Mouse (Mus musculus): ENCODE results near the gene Ntn1.

Gene Ntn1

DNA sequence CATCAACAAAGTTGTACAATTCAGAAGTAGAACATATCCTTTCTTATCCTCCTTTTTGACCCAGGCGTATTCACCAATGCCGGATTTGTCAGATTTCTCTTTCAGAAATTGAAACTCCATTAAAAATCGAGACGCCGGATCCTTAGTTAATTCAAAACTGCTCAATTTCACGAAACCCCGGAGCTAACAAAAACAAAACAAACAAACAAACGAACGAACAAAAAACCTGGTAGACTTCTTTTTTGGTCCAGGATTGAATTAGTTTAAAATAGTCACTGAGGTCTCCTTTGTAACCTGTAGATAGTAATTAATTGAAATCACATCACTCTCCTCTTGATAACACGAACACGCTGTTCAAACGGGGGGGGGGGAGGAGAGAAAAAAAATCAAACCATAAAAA is 16.5 kb downstream of the Ntn1 start:
- DNase-seq (ENCODE audit: low read depth, low spot score), result no peak

DNA sequence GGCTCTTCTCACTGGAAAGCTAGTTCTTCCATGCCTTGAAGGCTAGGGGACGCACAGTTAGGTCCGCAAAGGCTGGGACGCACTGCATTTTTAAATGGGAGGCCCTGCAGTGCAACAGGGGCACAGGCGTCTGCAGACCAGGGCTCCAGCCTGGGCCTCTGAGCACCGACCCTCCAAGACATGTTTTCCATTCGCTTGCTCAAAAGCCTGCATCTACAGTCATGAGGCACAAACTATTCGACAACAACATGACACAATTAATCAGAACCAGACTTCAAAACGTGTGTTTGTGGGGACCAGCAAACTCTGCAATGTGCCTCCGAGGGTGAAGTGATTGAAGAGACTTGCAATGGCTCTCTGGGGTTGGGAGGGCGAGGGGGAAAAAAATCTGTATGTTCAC is 17.1 kb downstream of the Ntn1 start:
- DNase-seq (ENCODE audit: low read depth, low spot score), result no peak

DNA sequence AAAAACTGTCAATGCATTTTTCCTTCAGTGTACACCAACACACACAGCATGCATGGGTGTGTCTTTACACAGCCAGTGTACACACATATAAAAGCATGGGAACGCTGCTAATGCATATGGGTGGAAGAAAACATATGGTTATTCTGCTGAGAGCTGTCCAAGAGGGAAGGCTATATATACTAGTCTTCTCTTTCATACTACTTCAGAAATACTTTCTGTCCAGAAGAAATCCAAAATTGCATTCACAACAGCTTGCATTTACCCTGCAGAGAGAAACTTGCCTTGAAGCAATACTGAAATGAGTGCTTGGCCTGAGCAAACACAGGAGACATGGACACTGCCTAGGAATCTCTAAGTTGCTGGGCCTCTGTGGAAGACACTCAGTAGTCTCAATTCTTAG is 18.8 kb downstream of the Ntn1 start:
- DNase-seq (ENCODE audit: low read depth, low spot score), result no peak

DNA sequence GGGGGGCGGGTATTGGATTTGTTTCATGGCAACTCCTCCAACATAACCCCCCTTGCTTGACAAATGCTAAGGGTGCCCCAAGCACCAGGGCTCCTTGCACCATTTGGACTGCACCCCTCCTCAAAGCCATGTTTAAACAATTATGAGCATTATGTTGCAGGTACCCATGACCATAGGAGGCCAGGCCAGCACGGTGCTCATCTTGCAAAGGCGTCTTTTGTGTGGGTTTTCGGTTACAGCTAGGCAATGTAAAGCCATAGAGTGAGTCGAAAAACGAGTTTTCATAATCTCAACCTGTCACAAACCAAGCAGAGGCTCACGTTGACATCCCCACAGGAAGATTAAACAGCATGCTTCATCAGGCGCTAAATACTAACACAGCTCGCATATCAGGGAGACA is 19.3 kb downstream of the Ntn1 start:
- DNase-seq (ENCODE audit: low read depth, low spot score), result no peak

DNA sequence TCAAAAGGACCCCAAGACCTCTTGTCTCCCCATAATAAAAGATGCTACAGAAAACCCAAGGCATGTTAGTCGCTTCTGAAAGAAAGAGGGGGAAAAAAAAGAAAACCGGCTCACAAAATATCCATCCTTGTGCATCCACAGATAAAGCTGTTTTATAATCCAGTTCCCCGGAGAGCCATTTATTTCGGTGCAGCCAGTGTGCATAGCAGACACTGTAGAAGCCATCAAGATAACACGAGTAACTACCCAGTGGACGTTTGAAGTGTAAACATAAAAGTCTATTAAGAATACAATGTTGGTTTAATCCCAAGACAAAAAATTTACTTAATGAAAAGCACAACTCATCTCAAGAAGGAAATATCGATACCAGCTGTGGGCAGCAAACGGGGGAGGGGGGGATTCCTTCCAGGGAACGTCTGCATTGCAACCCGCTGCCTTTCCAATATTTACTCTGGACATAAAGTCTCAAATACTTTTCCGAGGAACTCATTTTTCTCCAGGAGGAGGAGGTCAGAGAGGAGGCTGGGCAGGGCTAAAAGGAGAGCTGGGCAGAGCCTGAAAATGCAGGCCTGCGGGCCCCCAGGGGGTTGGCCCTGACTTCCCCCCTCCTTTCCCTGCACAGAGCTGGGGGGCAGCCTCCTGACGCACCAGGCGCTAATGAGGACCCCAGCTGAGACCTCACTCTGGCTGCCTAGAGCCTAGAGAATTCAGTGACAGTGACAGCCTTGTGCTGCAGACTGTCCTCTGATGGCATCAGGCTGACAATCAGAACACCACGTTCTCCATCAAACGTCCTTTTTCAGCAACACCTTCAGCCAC is 21.5 kb downstream of the Ntn1 start:
- DNase-seq (ENCODE audit: low read depth, low spot score), result no peak

DNA sequence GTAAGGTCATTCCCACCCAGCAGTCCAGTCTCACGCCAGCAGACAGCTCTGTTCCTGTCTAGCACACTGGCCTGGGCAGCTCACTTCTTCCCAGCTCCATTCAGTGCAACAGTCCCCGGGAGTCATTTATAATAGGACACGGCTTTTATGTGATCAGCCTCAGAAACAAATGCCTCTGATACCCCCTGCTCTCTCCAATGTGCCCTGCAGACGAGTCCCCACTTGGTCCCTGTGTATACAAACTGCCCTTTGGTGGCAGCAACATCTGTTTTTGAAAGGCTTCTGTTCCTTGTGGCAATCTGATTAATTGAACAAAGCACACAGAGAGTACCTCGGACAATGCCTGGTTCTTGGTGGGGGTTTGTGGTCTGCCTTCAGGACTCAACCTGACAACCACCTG is 22.2 kb downstream of the Ntn1 start:
- DNase-seq (ENCODE audit: low read depth, low spot score), result no peak

DNA sequence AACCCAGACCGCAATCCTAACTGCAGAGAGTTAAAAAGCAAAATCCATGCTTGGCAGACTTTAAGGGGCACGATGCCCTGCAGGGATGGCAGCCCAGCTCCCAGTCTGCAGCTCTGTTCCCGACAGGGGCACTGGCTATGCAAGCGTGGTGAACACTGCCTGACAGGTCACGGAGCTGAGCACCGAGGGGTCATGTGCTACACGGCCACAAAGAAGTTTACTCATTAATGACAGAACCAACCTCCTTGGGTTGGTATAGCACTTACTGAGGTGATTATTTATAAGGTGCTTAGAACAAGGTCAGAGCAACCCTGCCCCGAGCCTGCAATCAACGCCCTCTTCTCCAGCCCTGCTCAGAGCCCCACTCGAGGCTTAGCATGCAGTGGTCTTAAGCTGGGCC is 27.5 kb downstream of the Ntn1 start:
- DNase-seq (ENCODE audit: low read depth, low spot score), result no peak

DNA sequence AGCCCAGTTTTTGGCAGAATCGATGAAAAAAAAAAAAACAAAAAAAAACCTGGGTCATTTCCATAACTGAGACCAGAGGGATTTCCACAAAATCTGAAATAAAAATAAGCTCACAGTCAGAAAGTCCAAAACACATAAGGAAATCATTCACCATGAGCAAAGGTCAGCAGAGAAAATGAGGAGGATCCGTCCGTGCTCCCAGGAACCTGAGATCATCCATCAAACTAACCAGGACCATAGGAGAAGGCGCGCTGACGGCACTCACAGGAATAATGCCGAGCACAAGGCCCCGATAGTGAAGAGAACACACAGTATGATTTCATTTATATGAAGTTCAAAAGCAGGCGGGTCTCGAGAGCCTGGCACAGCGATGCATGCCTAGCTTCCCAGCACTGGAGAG is 29.0 kb downstream of the Ntn1 start:
- DNase-seq (ENCODE audit: low read depth, low spot score), result no peak

DNA sequence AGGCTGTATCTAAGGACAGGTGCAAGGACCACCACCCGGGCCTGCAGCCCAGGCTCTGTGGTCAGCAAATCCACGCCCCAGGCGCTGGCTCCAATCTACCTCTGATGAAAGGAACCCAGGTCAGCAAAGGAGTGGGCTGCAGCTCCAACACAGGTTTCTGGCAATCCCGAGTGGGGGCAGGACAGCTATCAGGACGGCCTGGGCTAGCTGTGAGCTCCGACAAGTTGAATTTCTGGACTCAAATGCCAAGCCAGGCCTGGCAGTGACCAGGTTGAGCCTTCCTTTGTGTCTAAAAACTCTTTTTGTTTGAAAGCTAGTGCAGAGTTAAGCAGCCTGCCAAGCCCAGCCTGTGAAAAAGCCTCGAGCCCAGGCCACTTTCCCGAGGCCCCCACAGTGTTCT is 43.7 kb downstream of the Ntn1 start:
- no peak for DNase-seq (ENCODE audit: low read depth, low spot score)

DNA sequence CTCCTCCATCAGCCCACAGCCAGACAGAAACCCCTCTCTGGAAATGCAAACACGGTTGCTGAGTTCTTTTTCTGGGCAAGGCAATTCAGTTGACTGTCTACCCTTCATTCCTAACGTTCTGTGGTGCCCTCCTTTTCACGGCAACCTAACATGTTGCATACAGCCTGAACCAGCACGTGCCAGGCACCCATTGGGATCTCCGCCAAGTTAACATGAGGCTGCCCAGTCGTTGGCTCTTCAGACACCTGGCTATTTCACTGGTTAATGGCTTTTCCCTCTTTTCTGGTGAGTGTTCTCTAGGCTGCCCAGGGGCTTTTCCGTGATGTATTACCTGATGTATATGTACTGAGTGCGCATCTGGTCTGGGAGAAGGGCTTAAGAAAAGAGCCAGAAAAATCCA is 45.1 kb downstream of the Ntn1 start:
- DNase-seq (ENCODE audit: low read depth, low spot score), result no peak

DNA sequence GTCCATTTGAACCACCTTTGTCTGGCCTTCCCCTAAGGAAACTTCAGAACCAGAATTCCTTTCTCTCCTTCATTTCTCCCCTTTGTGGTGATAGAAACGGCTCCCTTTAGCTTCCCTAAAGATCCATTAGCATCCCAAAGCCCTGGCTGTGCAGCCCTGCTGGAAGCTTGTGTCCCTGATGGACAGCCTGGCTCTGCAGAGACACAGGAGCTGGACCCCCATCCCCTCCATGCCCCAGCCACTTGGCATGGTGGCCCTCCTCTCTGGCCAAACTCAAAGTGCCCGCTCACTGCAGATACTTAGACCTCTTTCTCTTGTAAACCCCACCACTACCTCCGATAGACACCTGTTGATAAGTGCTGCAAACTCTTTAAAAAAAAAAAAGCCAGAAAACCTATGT is 45.8 kb downstream of the Ntn1 start:
- DNase-seq (ENCODE audit: low read depth, low spot score), result no peak

DNA sequence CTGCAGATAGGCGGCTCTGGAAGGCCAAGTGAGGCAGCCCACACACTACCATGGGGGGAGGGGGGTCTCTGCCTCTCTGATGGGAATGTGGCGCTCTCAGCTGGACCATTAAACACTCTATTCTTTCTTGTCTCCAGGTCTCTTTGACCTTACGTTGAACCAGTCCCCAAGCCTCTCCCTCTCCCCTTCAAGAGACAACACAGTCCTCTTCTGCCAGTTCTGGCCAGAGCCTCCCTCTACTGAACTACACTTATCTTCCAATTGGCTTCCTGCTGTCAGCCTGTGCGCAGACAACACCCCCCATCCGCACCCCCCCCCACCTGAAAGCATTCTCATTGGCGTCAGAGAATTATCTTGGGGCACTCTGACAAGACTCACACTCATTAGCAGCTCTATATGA is 48.4 kb downstream of the Ntn1 start:
- no peak for DNase-seq (ENCODE audit: low read depth, low spot score)

DNA sequence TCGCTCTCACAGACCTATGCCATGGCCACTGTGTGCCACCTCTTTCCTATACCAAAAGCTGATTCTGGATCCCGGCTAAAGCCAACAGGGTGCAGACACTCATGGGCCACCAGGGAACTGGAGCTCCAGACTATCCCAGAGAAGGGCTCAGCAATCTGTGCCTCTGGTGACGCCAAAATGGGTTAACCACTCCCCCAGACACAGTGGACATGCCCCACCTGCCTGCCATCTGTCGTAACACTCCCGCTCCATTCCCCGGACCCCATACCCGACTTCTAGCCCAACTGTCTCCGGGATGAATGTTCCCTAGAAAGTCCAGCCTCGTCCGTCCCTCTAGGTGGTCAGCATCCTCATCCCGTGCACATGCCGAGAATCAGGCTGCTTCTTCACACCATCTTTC is 51.8 kb downstream of the Ntn1 start:
- DNase-seq (ENCODE audit: low read depth, low spot score), result no peak

DNA sequence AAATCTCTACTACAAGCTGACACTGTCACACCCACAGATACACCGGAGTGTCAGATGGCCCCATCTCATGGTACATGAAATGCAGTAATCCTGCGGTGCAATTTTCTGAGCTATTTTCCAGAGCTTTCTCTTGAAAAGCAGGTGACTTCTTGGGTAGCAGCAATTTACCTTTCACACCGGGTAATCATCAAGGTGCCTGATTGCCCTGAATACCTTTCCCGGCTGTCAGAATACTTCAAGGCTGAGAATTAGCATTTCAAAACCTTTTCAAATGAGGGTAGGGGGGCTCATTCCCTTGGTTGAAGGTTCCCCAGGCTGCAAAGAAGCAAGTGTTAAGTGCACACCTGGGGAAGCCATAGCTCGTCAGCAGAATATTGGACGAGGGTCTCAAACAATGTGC is 52.5 kb downstream of the Ntn1 start:
- DNase-seq (ENCODE audit: low read depth, low spot score), result no peak

DNA sequence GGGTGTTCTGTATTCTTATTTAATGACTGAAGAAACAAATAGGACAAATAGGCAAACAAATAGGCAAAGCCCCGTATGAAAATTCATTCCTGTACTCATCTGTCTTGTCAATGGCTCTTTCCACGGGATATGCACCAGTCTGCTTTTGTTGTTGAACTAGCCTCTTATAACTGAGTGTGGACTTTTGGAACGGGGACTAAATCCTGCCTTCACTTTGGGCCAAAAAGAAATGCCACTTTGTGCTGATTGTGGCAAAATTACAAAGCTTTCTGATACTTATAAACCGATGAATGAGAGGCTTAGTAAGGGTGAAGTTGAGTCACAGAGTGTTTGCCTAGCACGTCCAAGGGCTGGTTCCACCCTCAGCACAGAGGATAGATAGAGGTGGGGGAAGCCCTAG is 53.1 kb downstream of the Ntn1 start:
- no peak for DNase-seq (ENCODE audit: low read depth, low spot score)

DNA sequence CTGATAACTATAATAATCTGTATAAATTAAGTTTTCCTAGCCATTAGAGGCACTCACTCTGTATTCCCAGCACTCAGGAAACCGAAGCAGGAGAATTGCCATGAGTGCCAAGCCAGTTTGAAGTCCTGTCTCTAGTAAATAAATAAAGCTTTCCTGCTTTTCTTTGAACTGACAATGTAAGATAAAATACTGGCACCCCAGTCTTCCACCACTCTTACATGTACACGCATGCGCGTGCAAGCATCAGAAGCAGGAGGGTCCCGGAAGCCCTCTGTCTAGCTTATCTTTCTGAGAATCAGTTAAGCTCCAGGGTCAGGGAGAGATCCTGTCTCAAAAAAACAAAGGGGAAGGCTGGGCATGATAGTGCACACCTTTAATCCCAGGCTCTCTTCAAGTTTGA is 54.5 kb downstream of the Ntn1 start:
- no peak for DNase-seq (ENCODE audit: low read depth, low spot score)

DNA sequence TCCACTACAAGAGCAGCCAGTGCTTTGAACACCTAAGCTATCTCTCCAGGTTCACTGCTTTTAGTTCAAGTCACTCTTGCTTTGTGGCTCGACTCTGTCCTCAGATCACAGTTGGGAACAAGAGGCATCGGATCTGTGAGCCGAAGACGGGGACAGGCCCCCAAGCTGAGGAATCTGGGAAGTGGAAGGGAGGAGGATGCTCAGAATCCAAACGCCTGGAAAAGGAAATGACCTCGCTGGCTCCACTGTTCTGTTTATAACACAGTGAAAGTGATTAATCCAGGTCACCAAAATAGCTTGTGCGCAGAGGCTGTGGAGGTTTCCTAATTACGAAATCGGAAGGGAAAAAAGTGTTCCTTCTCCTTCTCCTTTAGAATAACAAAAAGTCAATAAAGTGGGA is 56.4 kb downstream of the Ntn1 start:
- DNase-seq (ENCODE audit: low read depth, low spot score), result no peak

DNA sequence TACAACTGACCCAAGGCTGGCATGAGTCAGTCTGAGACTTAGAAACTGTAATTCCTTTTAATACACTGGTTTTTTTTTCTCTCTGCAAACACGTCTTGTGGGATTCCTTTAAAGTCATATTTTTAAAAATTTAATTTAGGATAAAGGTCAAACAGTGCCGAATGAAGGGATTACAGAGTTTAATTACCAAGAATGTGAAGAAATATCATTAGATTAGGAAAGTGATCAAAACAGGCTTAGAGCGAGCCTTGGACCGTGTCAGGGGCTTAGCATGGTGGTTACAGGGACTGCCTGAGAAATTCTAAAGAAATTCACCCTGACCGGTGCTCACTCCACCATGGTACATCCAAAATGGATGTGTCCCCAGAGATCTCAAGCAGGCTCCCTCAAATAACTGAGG is 57.9 kb downstream of the Ntn1 start:
- DNase-seq (ENCODE audit: low read depth, low spot score), result no peak

DNA sequence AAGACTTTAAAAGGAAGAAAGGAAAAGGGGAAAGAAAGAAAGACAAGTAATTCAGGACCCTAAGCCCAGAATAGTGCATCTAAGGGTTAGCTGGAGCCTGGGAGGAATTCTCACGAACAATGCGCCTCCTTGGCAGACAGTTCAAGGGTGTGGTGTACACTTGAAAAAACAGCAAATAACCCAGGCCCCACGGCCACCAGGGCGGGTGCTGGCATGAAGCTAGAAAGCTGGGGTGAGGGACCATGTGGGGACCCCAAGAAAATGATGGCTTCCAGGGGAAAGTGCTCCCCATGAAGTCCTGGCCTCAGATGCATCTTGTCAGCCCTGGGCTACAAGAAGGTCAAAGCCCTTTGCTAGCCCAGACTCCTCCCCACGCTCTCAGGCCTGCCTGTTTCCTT is 58.6 kb downstream of the Ntn1 start:
- DNase-seq (ENCODE audit: low read depth, low spot score), result no peak

DNA sequence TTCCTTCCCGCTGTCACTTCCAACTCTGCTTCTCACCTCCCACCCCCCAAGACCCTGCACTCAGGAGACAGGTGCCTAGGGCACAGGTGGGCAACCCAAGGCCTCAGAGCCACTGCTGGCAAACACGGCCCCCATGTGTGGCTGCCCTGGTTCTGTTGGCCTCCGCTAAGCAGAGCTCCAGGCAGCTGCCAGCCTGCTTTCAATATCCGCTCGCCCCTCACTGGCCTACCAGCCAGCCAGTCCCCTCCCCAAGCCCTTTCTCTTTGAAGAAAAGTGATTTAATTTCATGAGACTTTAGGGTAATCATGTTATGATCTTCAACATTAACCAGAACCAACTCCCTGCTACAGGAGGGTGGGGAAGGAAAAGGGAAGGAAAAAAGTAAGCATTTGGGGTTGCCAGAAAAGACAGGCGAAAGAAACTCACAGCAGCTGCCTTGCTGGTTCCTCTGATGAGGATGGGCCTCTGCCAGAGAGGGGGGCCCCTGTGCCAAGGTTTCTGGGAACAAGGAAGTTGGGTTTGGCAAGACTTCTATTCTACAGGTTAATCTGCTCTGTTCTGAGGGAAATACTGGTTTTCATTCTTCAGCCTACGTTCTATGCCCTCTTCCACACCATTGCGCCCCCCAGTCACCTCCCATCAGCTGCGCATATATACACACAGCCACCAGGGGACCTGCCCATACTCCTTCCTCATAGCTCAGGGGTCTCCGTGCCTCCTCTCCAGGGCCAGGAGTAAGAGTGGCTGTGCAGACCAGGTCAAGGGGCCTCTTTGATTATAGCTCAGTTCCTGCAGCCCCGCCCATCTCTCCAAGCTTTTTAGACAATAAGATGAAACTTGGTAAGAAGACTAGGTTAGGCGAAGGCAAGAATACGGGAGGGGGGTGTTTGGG is 59.3 kb downstream of the Ntn1 start:
- no peak for DNase-seq (ENCODE audit: low read depth, low spot score)

DNA sequence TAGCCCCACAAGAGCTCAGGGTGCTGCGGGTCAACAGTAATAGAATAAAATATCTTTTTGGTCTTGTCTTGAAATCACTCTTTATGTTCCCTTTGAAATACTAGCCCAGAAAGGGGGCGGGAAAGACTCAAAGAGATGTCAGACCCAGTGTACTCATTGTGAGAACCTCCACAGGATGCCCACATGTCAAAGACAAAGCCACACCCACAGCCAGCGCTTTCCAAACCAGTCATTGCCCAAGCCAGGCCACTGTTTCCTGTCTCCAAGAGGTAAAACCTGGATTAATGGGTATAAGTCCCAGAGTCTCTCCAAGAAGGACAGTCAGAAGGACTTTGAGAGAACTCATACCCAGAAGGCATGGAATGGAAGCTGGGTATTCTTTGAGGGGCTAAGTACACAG is 60.3 kb downstream of the Ntn1 start:
- DNase-seq (ENCODE audit: low read depth, low spot score), result no peak

DNA sequence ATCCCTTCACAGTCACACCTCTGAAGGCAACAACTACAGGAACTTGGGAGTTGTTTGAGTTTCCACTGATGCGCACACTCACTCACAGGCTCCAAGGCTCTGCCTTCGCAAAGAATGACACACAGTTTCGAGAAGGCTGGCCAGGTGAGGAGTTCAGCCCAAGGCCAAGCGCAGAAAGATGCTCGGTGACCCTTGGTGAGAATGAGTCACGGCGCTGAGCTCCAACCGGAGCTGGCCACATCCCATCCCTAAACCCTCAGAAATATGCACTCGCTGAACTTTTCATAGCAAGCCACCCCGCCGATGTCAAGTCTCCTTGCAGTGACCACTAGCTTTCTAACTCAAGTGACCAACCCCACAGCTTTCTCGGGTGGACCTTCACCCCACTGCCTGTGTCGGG is 60.8 kb downstream of the Ntn1 start:
- no peak for DNase-seq (ENCODE audit: low read depth, low spot score)

DNA sequence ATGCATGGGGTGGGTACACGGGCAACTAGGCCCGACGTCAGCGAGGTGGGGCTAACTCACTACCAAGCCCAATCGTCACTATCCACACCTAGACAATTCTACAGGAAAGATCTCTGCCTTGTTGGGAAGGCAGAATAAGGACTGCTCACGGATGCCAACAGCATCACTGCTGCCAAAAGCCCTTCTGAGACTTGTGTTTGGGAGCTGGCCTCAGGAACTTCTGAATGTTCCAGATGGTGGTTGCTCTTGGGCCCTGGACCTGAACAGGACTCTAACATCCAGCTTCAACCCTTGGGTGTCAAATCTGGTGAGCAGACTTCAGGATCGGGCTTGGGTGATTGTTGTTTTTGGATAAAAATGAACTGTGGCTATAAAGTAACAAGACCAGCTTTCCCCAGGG is 61.3 kb downstream of the Ntn1 start:
- no peak for DNase-seq (ENCODE audit: low read depth, low spot score)
